Mouse (Mus musculus) spleen, postnatal 14 days (tissue): Measurements from ENCODE around the gene Midn.

Source experiments
- DNase-seq, 2 experiments: peaks; one replicate each; pipeline ENCODE4 v3.0.0; 2021 to 2022; ENCODE audit warnings: low spot score in 2 of 2

Midn gene

GRCm38 (mm10) chr10:80129846-80130245 lies 18.2 kb upstream of the Midn start:
- no peak for DNase-seq

- DNase-seq, result no peak
Observed at GRCm38 (mm10) chr10:80130403-80131031, 17.6 kb upstream of the Midn start.

- DNase-seq, result no peak
Observed at GRCm38 (mm10) chr10:80131316-80131951, 16.6 kb upstream of the Midn start.

GRCm38 (mm10) chr10:80131952-80132350 lies 16.1 kb upstream of the Midn start:
- DNase-seq, result no peak

- DNase-seq, result no peak
Observed at GRCm38 (mm10) chr10:80133226-80133849, 14.7 kb upstream of the Midn start.

- DNase-seq, result no peak
Observed at GRCm38 (mm10) chr10:80134421-80134820, 13.7 kb upstream of the Midn start.

- no peak for DNase-seq
Observed at GRCm38 (mm10) chr10:80135161-80135560, 12.9 kb upstream of the Midn start.

GRCm38 (mm10) chr10:80135641-80136040 lies 12.4 kb upstream of the Midn start:
- no peak for DNase-seq

GRCm38 (mm10) chr10:80136179-80136951 lies 11.7 kb upstream of the Midn start:
- no peak for DNase-seq

GRCm38 (mm10) chr10:80136952-80137625 lies 11.0 kb upstream of the Midn start:
- no peak for DNase-seq

- no peak for DNase-seq
Observed at GRCm38 (mm10) chr10:80137626-80138552, 10.2 kb upstream of the Midn start.

GRCm38 (mm10) chr10:80138553-80139438 lies 9.3 kb upstream of the Midn start, which contains the start of gene Atp5d:
TSS of gene Atp5d (plus strand) at chr10:80138632.
- DNase-seq, result no peak

GRCm38 (mm10) chr10:80139439-80139775 lies 8.7 kb upstream of the Midn start:
- no peak for DNase-seq

- DNase-seq, result no peak
Observed at GRCm38 (mm10) chr10:80139975-80140665, 8.0 kb upstream of the Midn start.

- no peak for DNase-seq
Observed at GRCm38 (mm10) chr10:80140666-80141035, 7.4 kb upstream of the Midn start, which contains the start of gene Cbarp. TSS of gene Cbarp (minus strand) at chr10:80140835.

- DNase-seq, result peak; percentile 89 to 93
Observed at GRCm38 (mm10) chr10:80141243-80141642, 6.8 kb upstream of the Midn start.

GRCm38 (mm10) chr10:80141786-80142529 lies 6.1 kb upstream of the Midn start:
- DNase-seq, result peak; percentile 83 to 87

GRCm38 (mm10) chr10:80142530-80142925 lies 5.5 kb upstream of the Midn start:
- DNase-seq, result no peak
